8 mouse cellular contexts compared by ENCODE assay signal in the genomic region with DNA sequence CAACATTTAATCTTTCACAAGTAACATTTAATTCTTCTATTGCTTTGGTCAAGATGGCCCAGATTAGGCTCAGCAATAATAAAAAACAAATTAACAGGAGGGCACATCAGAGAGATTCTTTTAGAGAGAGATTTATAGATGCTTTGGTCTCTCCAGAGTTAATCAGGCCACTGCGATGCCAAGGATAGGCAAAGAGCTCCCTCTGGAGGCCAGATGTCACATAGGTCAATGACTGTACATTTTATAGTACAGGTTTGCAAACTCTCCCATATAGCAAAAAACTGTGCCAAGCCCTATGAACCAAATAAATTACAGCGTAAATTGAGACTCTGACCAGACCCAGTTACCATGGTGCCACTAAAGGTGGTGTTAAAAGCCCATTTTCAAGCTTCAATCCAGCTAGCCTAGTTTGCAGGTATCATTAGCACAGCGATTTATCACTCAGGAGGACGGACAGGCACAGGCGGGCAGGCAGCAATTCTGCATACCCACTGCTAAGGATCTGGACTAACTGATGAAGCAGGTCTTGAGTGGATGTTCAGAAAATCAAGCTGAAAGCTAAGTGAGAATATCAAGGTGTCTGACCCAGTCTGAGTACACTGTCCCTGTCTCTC. TPM values are rescaled to one million over a fixed set of nuclear protein-coding genes. Genes with fewer than 3 reads are reported as not detected.
A peak's percentile ranks its signal among the peaks of the same experiment; 100 is the strongest.
DNase-seq lines count a peak whose midpoint lies in the region; ATAC-seq lines count a peak whose summit lies in the region.

No protein-coding gene starts in this region.

- H3K9me3 ChIP-seq in intestine, embryonic 16.5 days (ENCODE audit: control insufficient read depth, low read length), result no peaks in the 10 kb centered on the region
- no peaks in the 10 kb centered on the region for H3K9me3 ChIP-seq in midbrain, embryonic 13.5 days

- H3K9ac ChIP-seq in intestine, embryonic 16.5 days (ENCODE audit: low read depth, low read length), result no peak overlapping the region
- no peak overlapping the region for H3K9ac ChIP-seq in midbrain, embryonic 13.5 days (replicated peaks)

- no peak overlapping the region for H3K4me3 ChIP-seq in intestine, embryonic 16.5 days (ENCODE audit: low read length)
- no peak overlapping the region for H3K4me3 ChIP-seq in midbrain, embryonic 13.5 days (replicated peaks)

- H3K4me1 ChIP-seq in intestine, embryonic 16.5 days (ENCODE audit: control insufficient read depth, insufficient read depth, low read length), result no peaks in the 10 kb centered on the region
- H3K4me1 ChIP-seq in midbrain, embryonic 13.5 days (replicated peaks), result no peaks in the 10 kb centered on the region

- ATAC-seq in intestine, embryonic 16.5 days, result peak; percentile 55; the same call in 1 of the 2 replicates
- ATAC-seq in midbrain, embryonic 13.5 days, result peak; percentile 89

- H3K27me3 ChIP-seq in intestine, embryonic 16.5 days (replicated peaks; ENCODE audit: control insufficient read depth, insufficient read depth, low read length), result no peaks in the 10 kb centered on the region
- no peaks in the 10 kb centered on the region for H3K27me3 ChIP-seq in midbrain, embryonic 13.5 days

- intact Hi-C loops in left cerebral cortex, postnatal 25 days (cut with DNase I), result loop anchor here (1.0 kb wide), 1 partner anchor 434 kb away; no protein-coding TSS in a partner anchor

- H3K36me3 ChIP-seq in intestine, embryonic 16.5 days (ENCODE audit: control insufficient read depth, insufficient read depth, low read length), result no peaks in the 10 kb centered on the region
- H3K36me3 ChIP-seq in midbrain, embryonic 13.5 days, result no peaks in the 10 kb centered on the region

- 47% methylated on average over 5 of the region's 5 CpGs for WGBS in intestine, embryonic 16.5 days
- 56% methylated on average over 5 of the region's 5 CpGs for WGBS in midbrain, embryonic 13.5 days

- no peak overlapping the region for H3K27ac ChIP-seq in intestine, embryonic 16.5 days (ENCODE audit: low read length)
- no peak overlapping the region for H3K27ac ChIP-seq in midbrain, embryonic 13.5 days

- peak; percentile 44 for DNase-seq in gastrocnemius, adult 18-20 months (ENCODE audit: low spot score)
- DNase-seq in gastrocnemius, postnatal 25 days, result no peak
- peak; percentile 84 to 85 for DNase-seq in cerebellum, postnatal 10 days
- peak; percentile 61 for DNase-seq in gastrocnemius, postnatal 10 days
- DNase-seq in left cerebral cortex, postnatal 25 days (ENCODE audit: low spot score in 2 of 2), result peak; percentile 71 to 74
- DNase-seq in skeletal muscle tissue, adult 2 months (ENCODE audit: low read depth, low spot score), result peak; percentile 19

- H3K4me2 ChIP-seq in intestine, embryonic 16.5 days (ENCODE audit: low read depth, low read length), result no peak overlapping the region
- H3K4me2 ChIP-seq in midbrain, embryonic 13.5 days (replicated peaks), result no peak overlapping the region

RNA-seq across cellular contexts. Expression of a gene that starts 20.3 kb away (rescaled TPM):
- under 1 TPM in 1 of 2 experiments, not detected in 1; 0.17 TPM for total RNA-seq in gastrocnemius, adult 18-20 months (2021)
- total RNA-seq in gastrocnemius, postnatal 25 days (2021), result under 1 TPM in 1 of 2 experiments, not detected in 1; 0.19 TPM
- under 1 TPM; 0.14 to 0.25 TPM for total RNA-seq in gastrocnemius, postnatal 10 days (2021)
- 0.12 and 0.40 TPM in 2 replicates for polyA plus RNA-seq in intestine, embryonic 16.5 days (2015; fragmentation: Nextera tagmentation; extraction: Ambion mirVana)
- total RNA-seq in left cerebral cortex, postnatal 25 days (2021), result not detected
- polyA plus RNA-seq in midbrain, embryonic 13.5 days (2015; fragmentation: Nextera tagmentation; extraction: Ambion mirVana), result not detected in 2 replicates

RNA-seq across cellular contexts. Expression of a gene that starts 23.4 kb away (rescaled TPM):
- total RNA-seq in gastrocnemius, adult 18-20 months (2021), result not detected
- not detected for total RNA-seq in gastrocnemius, postnatal 25 days (2021)
- not detected for total RNA-seq in gastrocnemius, postnatal 10 days (2021)
- 4.8 and 5.2 TPM in 2 replicates for polyA plus RNA-seq in intestine, embryonic 16.5 days (2015; fragmentation: Nextera tagmentation; extraction: Ambion mirVana)
- total RNA-seq in left cerebral cortex, postnatal 25 days (2021), result under 1 TPM in 1 of 2 experiments, not detected in 1; 0.16 TPM
- 0.09 TPM in 1 of 2 replicates, not detected in the other for polyA plus RNA-seq in midbrain, embryonic 13.5 days (2015; fragmentation: Nextera tagmentation; extraction: Ambion mirVana)
